Mouse (Mus musculus) bone marrow, adult 2 months (tissue): Measurements from ENCODE around the gene Cnga4. TPM values are rescaled to one million over a fixed set of nuclear protein-coding genes. Genes with fewer than 3 reads are reported as not detected.
"Not testable (repeated sequence)": the region's sequence is repeated elsewhere in the genome, so short reads cannot be mapped to it uniquely, and the experiment has no call there.

Source experiments
- H3K27ac ChIP-seq: fragments of 200-500 bp; 2 replicates; pipeline ENCODE4 v1.5.1; 2012; ENCODE audit warnings: low read depth, mild to moderate bottlenecking, control low read depth, inconsistent platforms, low read length; ENCODE audit not compliant: control insufficient read depth, poor library complexity, insufficient read depth
- H3K4me1 ChIP-seq: fragments of 200-500 bp; 2 replicates; pipeline ENCODE4 v1.6.1; 2011; ENCODE audit warnings: low read length; ENCODE audit not compliant: control insufficient read depth, insufficient read depth
- H3K4me3 ChIP-seq: fragments of 200-500 bp; replicated peaks from 2 replicates; pipeline ENCODE3; 2011; ENCODE audit warnings: mild to moderate bottlenecking, low read depth, low read length, control low read depth; ENCODE audit not compliant: control insufficient read depth
- CTCF ChIP-seq: fragments of 200-500 bp; IDR thresholded peaks from 2 replicates; pipeline ENCODE4 v1.5.1; 2011; ENCODE audit warnings: low read length, control low read depth; ENCODE audit not compliant: control insufficient read depth, insufficient read depth
- POLR2A ChIP-seq: fragments of 200-500 bp; IDR thresholded peaks from 2 replicates; pipeline ENCODE4 v1.6.1; 2011; ENCODE audit warnings: low read depth, mild to moderate bottlenecking, control low read depth, low read length, borderline replicate concordance; ENCODE audit not compliant: control insufficient read depth
- WGBS: fragments of 180-500 bp; shearing (Covaris S2); methylation state at CpG from one replicate; pipeline ENCODE4 v1.1.7; 2018; 5-methylcytosine and 5-hydroxymethylcytosine counted together
- polyA plus RNA-seq: library from polyadenylated mRNA; stranded (reverse); fragments of >200 nt; gene quantifications from 2 replicates; pipeline ENCODE4 v1.2.4, GENCODE M21; 2011; ENCODE audit warnings: low replicate concordance; ENCODE audit not compliant: missing spikeins, insufficient read depth, insufficient read length

Gene Cnga4
- polyA plus RNA-seq, 1 experiment, result 0.60 TPM

DNA sequence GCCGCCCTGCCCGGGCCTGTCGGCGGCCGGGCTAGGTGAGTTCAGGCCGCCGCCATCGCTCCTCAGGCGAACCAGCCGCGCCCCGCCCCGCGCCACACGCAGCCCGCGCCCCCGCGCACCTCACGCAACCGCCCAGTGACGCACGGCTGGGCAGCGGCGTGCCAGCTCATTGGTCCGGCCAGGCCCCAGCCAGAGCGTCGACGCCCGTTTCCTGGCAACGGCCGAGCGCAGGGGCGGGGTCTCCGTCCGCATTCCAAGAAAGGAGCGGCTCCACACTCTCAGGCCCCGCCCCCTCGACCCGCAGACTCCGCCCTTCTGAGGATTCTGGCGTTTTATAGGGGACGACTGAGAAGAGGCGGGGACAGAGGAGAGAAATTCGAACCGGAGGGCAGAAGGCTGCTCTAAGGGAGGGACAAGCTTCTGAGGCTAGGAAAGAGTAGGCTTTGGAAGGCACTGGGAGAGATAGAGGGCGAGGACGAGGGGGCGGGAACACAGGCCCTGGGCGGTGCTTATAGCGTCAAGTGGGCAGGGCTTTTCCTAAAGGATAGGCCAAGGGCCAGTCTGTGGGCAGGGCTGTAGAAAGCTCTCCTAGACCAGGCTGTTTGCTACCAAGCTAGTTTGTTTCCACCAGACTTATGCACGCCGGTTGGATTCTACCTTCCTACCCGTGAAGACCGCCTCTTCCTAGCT lies 4.3 kb upstream of the Cnga4 start, which contains the start of gene Fam160a2:
Gene Fam160a2, minus strand, starts transcription at position 120 of the 690 bp plus-strand sequence.
- peak within 1 kb of the TSS; percentile 84 for H3K4me3 ChIP-seq
- no peaks in the 10 kb centered on the region; the same call in 1 of the 2 replicates for H3K4me1 ChIP-seq
- H3K27ac ChIP-seq, result peak within 1 kb of the TSS; percentile 92
- under 1% methylated on average over 54 of the region's 55 CpGs for WGBS
- TF ChIP-seq CTCF (no peak), POLR2A (peak; percentile 30; the same call in 1 of the 2 replicates)

DNA sequence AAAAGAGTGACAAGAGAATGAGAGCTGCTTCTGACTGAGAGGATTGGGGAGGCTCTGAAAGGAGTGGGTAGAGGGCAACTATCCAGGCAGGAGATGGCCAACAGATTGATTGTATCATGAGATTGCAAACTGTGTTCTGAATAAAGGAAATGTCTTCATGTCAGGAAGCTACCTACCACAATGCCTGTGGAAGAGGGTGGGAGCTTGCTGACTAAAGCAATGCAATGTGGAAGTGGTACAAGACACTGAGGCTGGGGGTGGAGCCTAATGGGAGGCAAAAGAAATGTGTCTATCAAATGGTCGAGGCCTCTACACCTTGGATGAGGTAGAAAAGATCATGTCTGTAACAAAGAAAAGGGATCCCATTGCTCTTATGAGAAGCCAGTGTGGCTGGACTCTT lies 2.0 kb downstream of the Cnga4 start:
- Histone ChIP-seq H3K27ac (no peak overlapping the region; the same call in 1 of the 2 replicates), H3K4me1 (peaks cover 9% of the 10 kb centered on the region), H3K4me3 (no peak overlapping the region)
- no peak for TF ChIP-seq CTCF
- no peak for TF ChIP-seq POLR2A
- 21% methylated on average over 1 of the region's 1 CpGs for WGBS

DNA sequence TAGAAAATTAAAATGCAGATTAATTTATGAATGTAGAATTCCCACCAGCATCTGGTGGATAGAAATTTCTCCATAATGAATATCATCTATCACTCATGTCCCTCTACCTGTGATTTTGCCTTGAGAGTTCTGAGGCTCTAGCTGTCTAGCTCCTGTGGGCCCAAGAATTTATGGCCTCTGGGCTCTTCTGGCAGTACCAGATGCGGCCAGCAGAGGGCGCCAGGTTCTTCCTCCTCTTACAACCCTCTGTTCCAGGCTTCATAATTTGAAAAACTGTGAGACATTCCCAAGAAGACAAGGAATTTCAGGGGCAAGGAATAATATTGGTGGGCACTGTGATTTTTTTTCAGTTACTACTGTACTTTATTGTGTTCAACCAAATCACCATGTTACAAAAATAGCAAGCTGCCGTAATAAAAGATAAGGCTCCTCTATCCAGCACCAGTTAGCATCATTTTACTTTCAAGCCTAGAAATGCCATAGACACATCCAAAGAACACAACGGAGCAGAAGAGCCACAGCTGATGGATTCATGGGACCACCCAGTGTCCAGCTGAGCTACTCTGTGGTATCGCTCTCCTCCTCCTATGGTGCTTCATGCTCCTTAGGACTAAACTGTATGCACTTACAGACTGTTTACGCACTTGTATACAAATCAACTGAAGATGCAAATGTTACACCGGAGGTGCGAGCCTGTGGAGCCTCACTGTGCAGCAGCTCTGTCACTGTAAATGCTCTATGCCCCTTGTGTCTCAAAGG lies 7.7 kb downstream of the Cnga4 start:
- 56% methylated on average over 8 of the region's 8 CpGs for WGBS

DNA sequence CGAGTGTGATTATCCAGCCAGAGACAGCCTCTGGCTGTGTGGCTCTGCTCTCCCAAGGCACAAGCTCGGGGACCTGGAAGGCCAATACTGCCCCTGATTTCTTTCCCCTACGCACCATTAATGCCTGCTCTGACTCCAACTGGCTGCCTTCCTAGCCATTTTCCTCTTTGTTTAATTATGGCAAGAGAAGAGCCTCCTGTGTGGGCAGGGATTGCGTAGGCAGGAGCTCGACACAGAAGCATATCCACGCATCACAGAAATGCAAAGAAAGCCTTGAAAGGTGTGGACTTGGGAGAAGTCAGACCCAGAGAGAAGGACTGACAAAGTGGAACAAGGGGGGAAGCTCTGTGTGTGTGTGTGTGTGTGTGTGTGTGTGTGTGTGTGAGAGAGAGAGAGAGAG lies 10.0 kb downstream of the Cnga4 start:
- WGBS, result 61% methylated on average over 6 of the region's 6 CpGs
- Histone ChIP-seq H3K4me3 (no peak overlapping the region), H3K4me1 (no peaks in the 10 kb centered on the region), H3K27ac (no peak overlapping the region)
- TF ChIP-seq POLR2A, result no peak
- no peak for TF ChIP-seq CTCF

More for the DNA sequence above, 7.7 kb downstream of the Cnga4 start:
- not testable (repeated sequence) for H3K27ac ChIP-seq, H3K4me1 ChIP-seq, H3K4me3 ChIP-seq
- TF ChIP-seq CTCF, result peak; percentile 82

DNA sequence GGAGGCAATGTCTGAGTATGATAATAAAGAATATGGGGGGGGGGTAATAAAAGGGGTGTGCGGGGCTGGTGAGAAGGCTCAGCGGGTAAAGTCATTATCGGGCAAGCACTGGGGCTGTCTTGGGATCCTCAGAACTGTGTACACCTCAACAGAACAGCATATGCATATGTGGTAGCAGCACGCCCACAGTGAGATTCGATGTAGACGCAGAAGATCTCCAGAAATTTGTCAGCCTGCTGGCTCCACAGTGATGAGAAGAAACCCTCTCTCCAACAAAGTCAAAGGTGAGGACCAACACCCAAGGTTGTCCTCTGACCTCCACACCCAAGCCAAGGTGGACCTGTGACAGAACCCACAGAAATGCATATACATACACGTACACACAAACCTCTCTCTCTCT lies 12.2 kb downstream of the Cnga4 start:
- no peak overlapping the region for H3K4me3 ChIP-seq
- no peaks in the 10 kb centered on the region for H3K4me1 ChIP-seq
- 87% methylated on average over 7 of the region's 7 CpGs for WGBS
- TF ChIP-seq CTCF, result no peak
- no peak for TF ChIP-seq POLR2A
- H3K27ac ChIP-seq, result no peak overlapping the region

DNA sequence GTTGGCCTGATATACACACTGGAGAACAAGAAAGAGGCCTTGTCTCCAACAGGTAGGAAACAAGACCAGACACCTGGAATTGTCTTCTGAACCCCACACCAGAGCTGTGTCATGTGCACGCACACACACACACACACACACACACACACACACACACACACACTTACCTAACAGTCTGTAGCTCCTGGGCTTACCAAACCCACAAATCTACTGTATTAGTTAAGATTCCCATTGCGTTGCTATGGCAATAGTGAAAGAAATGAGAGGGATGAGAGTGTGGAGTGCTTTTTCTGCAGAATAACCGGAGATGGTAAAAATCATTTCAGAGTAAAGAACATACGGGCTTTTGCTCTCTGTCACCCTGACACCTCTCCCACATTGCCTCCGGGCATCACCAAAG lies 13.7 kb downstream of the Cnga4 start:
- no peak for TF ChIP-seq POLR2A
- no peak for TF ChIP-seq CTCF
- Histone ChIP-seq H3K27ac (no peak overlapping the region), H3K4me3 (no peak overlapping the region), H3K4me1 (no peaks in the 10 kb centered on the region)
- 85% methylated on average over 5 of the region's 5 CpGs for whole genome bisulfite sequencing

DNA sequence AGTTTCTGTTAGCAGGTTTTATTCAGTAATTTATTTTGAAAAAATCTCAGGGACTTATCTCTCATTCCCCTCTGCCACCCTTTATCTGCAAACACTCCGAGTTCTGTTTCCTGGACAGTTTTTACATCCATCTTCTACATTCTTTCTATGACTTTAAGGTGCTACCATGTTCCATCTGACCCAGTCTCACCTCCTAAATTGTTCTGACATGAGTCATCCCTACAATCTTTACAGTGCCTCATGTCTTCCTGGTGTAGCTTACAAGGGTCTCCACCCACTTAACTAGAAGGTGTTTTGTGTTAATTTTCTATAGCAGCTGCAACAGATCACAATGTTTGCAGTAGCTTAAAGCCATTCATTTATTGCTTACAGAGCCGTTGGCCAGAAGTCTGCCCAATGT lies 16.5 kb downstream of the Cnga4 start:
- no peak for TF ChIP-seq CTCF
- TF ChIP-seq POLR2A, result no peak
- Histone ChIP-seq H3K4me3 (no peak overlapping the region), H3K4me1 (no peaks in the 10 kb centered on the region), H3K27ac (no peak overlapping the region)
- WGBS, result 35% methylated on average over 2 of the region's 2 CpGs

DNA sequence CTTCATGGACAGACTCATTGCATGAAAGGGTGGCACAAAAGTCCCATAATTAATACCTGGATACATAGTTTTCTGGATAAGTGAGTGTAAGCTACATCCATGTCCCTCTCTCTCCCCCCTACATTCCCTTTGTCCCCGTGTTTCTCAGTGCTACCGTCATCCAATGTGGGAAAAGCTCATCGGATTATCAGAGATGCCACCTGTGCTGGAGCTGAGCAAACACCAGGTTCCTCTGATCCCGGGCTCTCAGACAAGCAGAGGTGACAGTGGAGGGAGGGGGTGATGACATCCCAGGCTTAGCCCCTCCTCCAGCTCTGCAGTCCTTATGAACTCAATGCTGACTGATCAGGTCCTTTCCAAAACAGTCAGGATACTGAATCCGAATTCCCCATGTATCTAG lies 20.0 kb downstream of the Cnga4 start:
- no peak overlapping the region for H3K27ac ChIP-seq
- no peak overlapping the region for H3K4me3 ChIP-seq
- no peaks in the 10 kb centered on the region for H3K4me1 ChIP-seq
- 25% methylated on average over 5 of the region's 5 CpGs for WGBS
- TF ChIP-seq CTCF (no peak), POLR2A (no peak)
